Mouse (Mus musculus) frontal cortex, postnatal 25 days (tissue): ENCODE data around the gene Rtp3.

ENCODE experiments used
- DNase-seq, 2 experiments: peaks; one replicate each; pipeline ENCODE4 v3.0.0; 2022; ENCODE audit warnings: low spot score in 2 of 2

The Rtp3 gene

DNA sequence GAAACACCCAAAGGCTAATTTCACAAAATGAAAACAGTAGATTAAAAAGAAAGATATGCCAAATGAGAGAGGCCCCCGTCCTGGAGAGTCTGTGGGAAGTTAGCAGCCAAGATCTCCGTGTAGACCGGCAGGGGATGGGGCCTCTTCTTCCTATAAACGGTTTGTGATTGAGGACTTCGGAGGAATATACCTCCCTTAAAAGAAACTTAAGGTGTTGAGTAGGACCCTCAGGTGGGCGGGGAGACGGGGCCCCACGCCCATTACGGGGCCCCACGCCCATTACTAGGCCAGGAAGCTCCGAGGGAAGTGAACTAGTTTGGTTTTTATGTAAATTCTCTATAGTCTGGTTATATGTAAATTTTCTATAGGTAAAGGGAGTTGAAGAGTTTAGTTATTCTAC, 44.5 kb downstream of the Rtp3 start, which contains the start of gene Tdgf1:
Tdgf1 (minus strand) TSS at position 233 of the 400 bp plus-strand sequence.
- no peak for DNase-seq

- DNase-seq, result no peak
These were observed 45.0 kb downstream of the Rtp3 start for GRCm38 (mm10) chr9:110945343-110945742.

GRCm38 (mm10) chr9:110944265-110944664, 46.1 kb downstream of the Rtp3 start:
- no peak for DNase-seq

DNA sequence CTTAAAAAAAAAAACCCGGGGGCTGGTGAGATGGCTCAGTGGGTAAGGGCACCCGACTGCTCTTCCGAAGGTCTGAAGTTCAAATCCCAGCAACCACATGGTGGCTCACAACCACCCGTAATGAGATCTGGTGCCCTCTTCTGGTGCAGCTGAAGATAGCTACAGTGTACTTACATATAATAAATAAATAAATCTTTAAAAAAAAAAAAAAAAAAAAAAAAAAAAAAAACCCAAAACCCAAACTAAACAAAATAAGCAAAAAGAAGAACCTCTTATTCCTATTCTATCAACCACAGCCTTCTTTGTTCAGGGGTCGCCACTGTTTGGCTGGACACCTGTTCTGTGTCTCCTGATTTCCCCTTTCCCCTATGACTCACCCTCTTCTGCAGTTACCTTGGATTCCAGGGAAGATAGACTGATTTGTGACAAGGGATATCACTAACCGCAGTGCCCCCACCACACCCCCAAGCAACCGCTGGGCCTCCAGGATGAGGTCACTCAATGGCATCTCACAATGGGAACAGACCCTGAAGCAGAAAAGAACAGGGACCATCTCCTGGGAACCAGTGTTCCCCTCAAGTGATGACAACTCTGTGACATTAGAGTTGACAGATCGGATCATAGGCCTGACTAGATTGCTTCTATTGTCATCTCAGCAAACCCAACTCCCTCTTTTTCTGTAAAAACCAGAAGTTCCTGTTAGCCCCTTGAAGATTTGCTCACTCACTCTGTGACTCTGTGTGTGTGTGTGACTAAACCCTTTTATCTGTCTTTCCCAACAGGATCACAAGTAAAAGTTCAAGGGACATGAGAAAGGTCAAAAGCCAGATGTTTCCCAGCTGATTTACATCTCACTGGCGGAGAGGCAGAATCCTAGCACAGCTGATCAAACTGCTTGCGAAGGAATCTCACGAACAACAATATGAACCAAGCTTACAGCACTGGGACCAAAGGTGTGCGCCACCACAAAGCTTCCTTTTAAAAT, 52.6 kb downstream of the Rtp3 start:
- no peak for DNase-seq

DNA sequence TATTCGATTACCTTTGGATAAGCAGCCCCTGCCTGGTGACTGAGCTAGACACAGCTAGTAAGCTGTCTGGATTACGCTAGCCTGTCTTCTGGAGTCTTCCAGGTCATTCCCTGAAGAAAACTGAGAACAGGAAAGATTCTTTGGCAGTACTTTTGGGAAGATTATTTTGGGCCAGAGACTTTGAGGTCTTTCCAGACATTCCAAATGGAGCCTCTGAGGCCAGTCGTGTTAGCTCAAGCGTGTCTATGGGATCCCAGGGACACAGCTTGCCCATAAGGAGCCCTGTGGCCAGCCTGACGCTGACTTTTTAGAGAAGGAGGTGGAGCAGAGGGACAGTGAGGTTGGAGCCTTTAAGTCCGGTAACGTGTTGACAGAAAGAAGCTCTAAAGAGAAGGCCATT, 54.4 kb downstream of the Rtp3 start:
- no peak for DNase-seq
